11 mouse cellular contexts compared by ENCODE assay signal in the genomic region with DNA sequence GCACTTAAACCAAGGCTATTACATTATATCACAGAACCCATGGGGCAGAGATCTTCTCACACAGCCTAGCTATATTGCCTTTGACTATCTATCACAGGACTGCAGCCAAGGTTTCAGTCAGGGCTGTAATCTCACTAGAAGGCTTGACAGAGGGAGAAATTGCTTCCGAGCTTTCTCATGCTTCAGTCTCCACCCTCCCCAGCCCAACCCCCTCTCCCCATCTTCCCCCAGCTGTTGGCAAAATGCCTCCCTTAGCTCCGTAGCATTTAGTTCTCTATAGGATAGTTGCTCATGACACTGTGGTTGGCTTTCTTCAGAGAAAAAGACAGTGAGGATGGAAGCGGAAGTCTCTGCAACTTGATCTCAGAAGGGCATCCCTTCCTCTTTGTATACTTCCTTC. TPM values are rescaled to one million over a fixed set of nuclear protein-coding genes. Genes with fewer than 3 reads are reported as not detected.
DNase-seq lines count a peak whose midpoint lies in the region; ATAC-seq and TF ChIP-seq lines count a peak whose summit lies in the region.
"Had no signal": no experiment of that assay in that cellular context is flagged by ENCODE, and none has a peak within 500 bp of the region (broad histone marks: within the 10 kb centered on the region; RNA-seq: fewer than 3 reads in every experiment).

No protein-coding gene starts in this region.

- H3K4me3 ChIP-seq in intestine, embryonic 15.5 days (replicated peaks) = no peak overlapping the region
- H3K4me3 ChIP-seq in intestine, embryonic 16.5 days (ENCODE audit: low read length) = no peak overlapping the region
- H3K4me3 ChIP-seq in bone marrow macrophage, adult 2 months (ENCODE audit: insufficient read depth, low read length) = no peak overlapping the region
- H3K4me3 ChIP-seq in left cerebral cortex, adult 2 months = no peak overlapping the region
- H3K4me3 ChIP-seq: neural tube, embryonic 12.5 days had no signal

- no peak overlapping the region for H3K27ac ChIP-seq in intestine, embryonic 15.5 days
- no peak overlapping the region for H3K27ac ChIP-seq in intestine, embryonic 16.5 days (ENCODE audit: low read length)
- peak overlapping the region; percentile 61 for H3K27ac ChIP-seq in bone marrow macrophage, adult 2 months (ENCODE audit: insufficient read depth, low read depth, low read length)
- no peak overlapping the region for H3K27ac ChIP-seq in left cerebral cortex, adult 2 months
- H3K27ac ChIP-seq: hindbrain, postnatal 0 days; neural tube, embryonic 12.5 days had no signal

- H3K9me3 ChIP-seq in intestine, embryonic 15.5 days = no peaks in the 10 kb centered on the region
- H3K9me3 ChIP-seq in intestine, embryonic 16.5 days (ENCODE audit: control insufficient read depth, low read length) = no peaks in the 10 kb centered on the region

- no peaks in the 10 kb centered on the region for H3K36me3 ChIP-seq in intestine, embryonic 15.5 days
- H3K36me3 ChIP-seq in intestine, embryonic 16.5 days (ENCODE audit: control insufficient read depth, insufficient read depth, low read length) = peaks cover 4% of the 10 kb centered on the region; the same call in 1 of the 2 replicates
- H3K36me3 ChIP-seq: neural tube, embryonic 12.5 days had no signal

- no peak for TF ChIP-seq CTCF in bone marrow macrophage, adult 2 months (IDR thresholded peaks at IDR 0.05; ENCODE audit: low read depth, low read length)
- no peak for TF ChIP-seq CTCF in left cerebral cortex, adult 2 months (IDR thresholded peaks at IDR 0.05)

- intact Hi-C loops in left cerebral cortex, adult 2 months (cut with DNase I) = no loop called here

- H3K4me2 ChIP-seq in intestine, embryonic 15.5 days (replicated peaks) = no peak overlapping the region
- H3K4me2 ChIP-seq in intestine, embryonic 16.5 days (ENCODE audit: low read depth, low read length) = no peak overlapping the region
- H3K4me2 ChIP-seq: neural tube, embryonic 12.5 days had no signal

- 32% methylated on average over 3 of the region's 3 CpGs for WGBS in intestine, embryonic 15.5 days
- WGBS in intestine, embryonic 16.5 days = 39% methylated on average over 3 of the region's 3 CpGs

- 0 out of 2 replicates have a peak, but pooled peaks cover 3% of the 10 kb centered on the region for H3K4me1 ChIP-seq in intestine, embryonic 15.5 days (replicated peaks)
- H3K4me1 ChIP-seq in intestine, embryonic 16.5 days (ENCODE audit: control insufficient read depth, insufficient read depth, low read length) = peaks cover 6% of the 10 kb centered on the region
- H3K4me1 ChIP-seq in bone marrow macrophage, adult 2 months (ENCODE audit: control insufficient read depth, insufficient read depth, low read length) = peaks cover 55% of the 10 kb centered on the region
- H3K4me1 ChIP-seq: neural tube, embryonic 12.5 days had no signal

- DNase-seq in liver = peak; percentile 36
- no peak for DNase-seq in left cerebral cortex, adult 2 months (ENCODE audit: extremely low spot score in 1 of 2, low spot score in 2 of 2)
- DNase-seq in kidney, adult 9 months = no peak
- DNase-seq: gastrocnemius, postnatal 10 days; thymus, postnatal 25 days had no signal

- peak; percentile 34; the same call in 1 of the 2 replicates for ATAC-seq in intestine, embryonic 15.5 days
- no peak; the same call in 1 of the 2 replicates for ATAC-seq in intestine, embryonic 16.5 days
- ATAC-seq in megakaryocyte progenitor cell, adult 5-6 weeks (replicated peaks; ENCODE audit: poor library complexity) = peak; percentile 89
- ATAC-seq: hindbrain, postnatal 0 days had no signal

- H3K9ac ChIP-seq in intestine, embryonic 15.5 days = no peak overlapping the region
- H3K9ac ChIP-seq in intestine, embryonic 16.5 days (ENCODE audit: low read depth, low read length) = no peak overlapping the region
- H3K9ac ChIP-seq: neural tube, embryonic 12.5 days had no signal

- no peaks in the 10 kb centered on the region for H3K27me3 ChIP-seq in intestine, embryonic 15.5 days (replicated peaks)
- no peaks in the 10 kb centered on the region for H3K27me3 ChIP-seq in intestine, embryonic 16.5 days (replicated peaks; ENCODE audit: control insufficient read depth, insufficient read depth, low read length)
- H3K27me3 ChIP-seq: neural tube, embryonic 12.5 days had no signal

- TF ChIP-seq POLR2A in bone marrow macrophage, adult 2 months (IDR thresholded peaks at IDR 0.05; ENCODE audit: borderline replicate concordance, low read depth, low read length) = no peak

RNA-seq across cellular contexts. Expression of gene Wipf1, which starts 54.0 kb away (rescaled TPM):
- polyA plus RNA-seq in intestine, embryonic 15.5 days (2015; fragmentation: Nextera tagmentation; extraction: Ambion mirVana) = 9.5 and 10.1 TPM in 2 replicates
- 9.0 and 10.7 TPM in 2 replicates for polyA plus RNA-seq in intestine, embryonic 16.5 days (2015; fragmentation: Nextera tagmentation; extraction: Ambion mirVana)
- 114 and 143 TPM in 2 replicates for polyA plus RNA-seq in bone marrow macrophage, adult 2 months (2012; ENCODE audit: insufficient read depth, insufficient read length, missing spikeins)
- 33.6 and 39.1 TPM in 2 replicates for total RNA-seq in megakaryocyte progenitor cell, adult 5-6 weeks (2015)
- 12.7 and 13.7 TPM in 2 replicates for total RNA-seq in megakaryocyte progenitor cell, adult 5-6 weeks (2017)
- total RNA-seq in left cerebral cortex, adult 2 months (2021) = 1 to 10 TPM; 7.4 to 7.9 TPM
